Mouse (Mus musculus) urinary bladder, postnatal 14 days (tissue): ENCODE results near the gene Slc38a8.
A peak's percentile ranks its signal among the peaks of the same experiment; 100 is the strongest.

Experiments
- DNase-seq: peaks from one replicate; pipeline ENCODE4 v3.0.0; 2021; ENCODE audit warnings: low spot score

The Slc38a8 gene

GRCm38 (mm10) chr8:119484145-119484896 is 17.2 kb downstream of the Slc38a8 start:
- no peak for DNase-seq

- no peak for DNase-seq
Measured at GRCm38 (mm10) chr8:119478684-119479083, 22.8 kb downstream of the Slc38a8 start.

- no peak for DNase-seq
Measured at GRCm38 (mm10) chr8:119468091-119468490, 33.4 kb downstream of the Slc38a8 start.

- no peak for DNase-seq
Measured at GRCm38 (mm10) chr8:119466794-119467193, 34.7 kb downstream of the Slc38a8 start.

GRCm38 (mm10) chr8:119466105-119466504 is 35.4 kb downstream of the Slc38a8 start:
- no peak for DNase-seq

- DNase-seq = no peak
Measured at GRCm38 (mm10) chr8:119463709-119464108, 37.8 kb downstream of the Slc38a8 start.

DNA sequence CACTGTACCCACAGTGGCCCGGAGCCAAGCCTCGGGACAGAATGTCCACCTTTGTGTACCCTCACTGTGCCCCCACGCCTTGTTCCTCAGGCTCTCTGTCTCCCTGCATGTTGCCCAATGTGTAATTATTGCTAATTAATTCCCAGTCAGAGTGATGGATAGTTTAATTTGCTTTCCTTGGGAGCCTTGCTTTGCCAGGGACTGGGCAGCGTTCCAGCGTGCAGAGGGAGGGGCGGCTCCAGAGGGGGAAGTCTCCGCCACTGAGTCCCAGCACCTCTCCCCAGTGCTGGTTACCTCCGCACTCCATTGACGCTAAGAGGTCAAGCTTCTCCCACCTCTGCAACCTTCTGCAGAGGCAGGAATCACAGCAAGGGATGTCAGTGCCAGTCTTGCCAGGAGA is 40.1 kb downstream of the Slc38a8 start:
- no peak for DNase-seq

GRCm38 (mm10) chr8:119459724-119460123 is 41.8 kb downstream of the Slc38a8 start:
- no peak for DNase-seq

GRCm38 (mm10) chr8:119456045-119456444 is 45.5 kb downstream of the Slc38a8 start:
- no peak for DNase-seq

DNA sequence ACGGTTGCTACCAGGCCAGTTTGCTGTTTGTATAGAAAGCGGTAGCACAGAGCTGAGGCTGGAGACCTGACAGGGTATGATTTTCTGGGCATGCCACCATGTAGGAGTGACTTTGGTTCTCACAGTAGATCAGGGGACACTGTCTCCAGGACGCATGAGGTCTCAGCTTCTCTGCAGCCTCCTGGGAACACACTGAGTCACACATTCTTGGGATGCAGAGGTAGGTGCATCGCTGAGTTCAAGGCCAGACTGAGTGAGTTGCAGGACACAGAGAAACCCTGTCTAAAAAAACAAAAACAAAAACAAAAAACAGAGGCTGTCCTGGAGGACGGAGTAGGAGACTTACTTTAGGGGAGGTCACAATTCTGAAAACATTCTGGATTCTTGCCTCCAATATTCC is 48.6 kb downstream of the Slc38a8 start:
- DNase-seq = no peak

- DNase-seq = no peak
Measured at GRCm38 (mm10) chr8:119451131-119451530, 50.4 kb downstream of the Slc38a8 start.

GRCm38 (mm10) chr8:119449627-119450026 is 51.9 kb downstream of the Slc38a8 start:
- DNase-seq = no peak

DNA sequence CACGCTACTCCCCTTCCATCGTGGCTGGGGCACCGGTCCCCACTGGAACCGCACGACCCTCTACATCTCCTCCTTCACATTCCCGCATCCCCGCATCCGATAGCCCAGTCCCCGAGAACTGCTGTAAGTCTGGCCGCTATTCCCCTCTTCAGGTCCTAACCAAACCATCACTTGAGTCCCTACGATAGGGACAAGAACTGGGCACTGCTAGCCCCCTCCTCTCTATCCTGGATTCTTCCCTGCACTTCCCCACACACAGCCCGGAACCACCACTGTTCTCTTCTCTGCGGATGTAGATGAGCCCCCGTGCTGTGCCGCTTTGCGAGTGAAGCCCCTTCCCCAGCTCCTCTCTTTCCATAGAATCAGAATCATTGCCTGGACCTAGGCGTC is 53.7 kb downstream of the Slc38a8 start:
- no peak for DNase-seq

GRCm38 (mm10) chr8:119446990-119447780 is 54.3 kb downstream of the Slc38a8 start:
- no peak for DNase-seq

DNA sequence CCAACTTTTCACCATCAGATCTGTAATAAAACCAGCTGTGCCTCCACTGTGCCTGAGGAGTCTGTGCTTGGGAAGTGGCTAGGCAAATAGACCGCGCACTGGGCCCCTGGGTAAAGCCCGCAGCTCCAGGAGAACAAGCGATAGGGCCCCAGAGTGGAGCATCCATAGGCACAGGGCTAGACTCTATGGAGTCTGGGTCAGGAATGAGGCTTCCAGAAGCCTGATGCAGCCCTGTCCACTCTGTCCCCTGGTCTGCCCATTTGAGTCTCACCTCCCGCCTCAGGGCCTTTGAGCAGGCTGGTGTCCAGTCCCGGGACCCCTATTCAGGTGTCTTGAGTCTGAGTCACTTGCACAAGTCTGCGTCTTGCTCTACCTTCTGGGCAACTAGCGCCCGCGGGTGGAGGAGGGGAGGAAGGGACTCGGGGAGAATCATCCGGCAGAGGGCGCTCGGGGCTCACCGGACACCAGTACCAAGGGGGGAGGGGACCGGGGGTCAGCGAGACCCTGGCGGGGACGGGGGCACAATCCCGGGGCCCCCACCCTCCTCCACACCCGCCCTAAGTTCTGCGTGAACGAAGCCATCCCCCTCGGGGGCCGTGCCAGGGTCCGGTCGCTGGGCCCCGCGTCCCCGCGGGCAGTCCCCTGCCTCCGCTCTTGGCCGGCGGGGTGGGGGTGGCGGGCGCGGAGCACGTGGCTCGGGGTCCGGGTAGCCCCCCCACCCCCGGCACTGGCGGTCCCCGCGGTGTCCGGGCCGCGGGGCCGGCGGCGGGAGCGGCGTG is 55.1 kb downstream of the Slc38a8 start, which contains the start of gene Necab2:
Gene Necab2, plus strand, starts transcription at position 509 of the 779 bp plus-strand sequence.
- DNase-seq = peak; percentile 86

DNA sequence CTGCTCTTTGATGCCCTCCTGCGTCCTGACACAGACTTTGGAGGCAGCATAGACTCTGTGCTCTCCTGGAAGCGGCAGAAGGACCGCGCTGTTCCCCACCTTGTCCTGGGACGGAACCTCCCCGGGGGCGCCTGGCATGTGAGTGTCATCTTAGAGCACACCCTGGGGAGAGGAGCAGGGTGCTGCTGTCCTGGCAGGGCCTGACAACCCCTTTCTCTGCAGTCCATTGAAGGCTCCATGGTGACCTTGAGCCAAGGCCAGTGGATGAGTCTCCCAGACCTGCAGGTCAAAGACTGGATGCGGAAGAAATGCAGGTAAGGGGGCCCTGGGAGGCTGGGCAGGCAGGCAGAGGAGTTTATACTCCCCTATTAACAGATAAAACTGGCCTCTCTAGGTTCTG is 58.5 kb downstream of the Slc38a8 start:
- DNase-seq = no peak

- DNase-seq = no peak
Measured at GRCm38 (mm10) chr8:119442013-119442412, 59.5 kb downstream of the Slc38a8 start.

DNA sequence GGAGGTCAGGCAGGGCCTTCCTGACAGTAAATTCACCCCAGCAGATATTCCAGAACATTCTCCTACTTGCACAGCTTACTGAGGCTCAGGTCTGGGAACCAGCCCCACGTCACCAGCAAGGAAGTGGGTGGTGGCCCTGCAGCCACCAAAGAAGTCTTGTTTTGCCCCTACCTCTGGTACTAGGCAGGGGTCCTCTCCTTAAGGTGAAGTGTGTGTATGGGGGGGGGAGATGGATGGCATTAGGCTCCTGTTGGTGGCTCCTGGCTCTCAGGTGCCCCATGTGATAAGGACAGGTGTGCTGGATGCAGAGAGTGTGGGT is 60.6 kb downstream of the Slc38a8 start:
- DNase-seq = no peak

GRCm38 (mm10) chr8:119440250-119440951 is 61.1 kb downstream of the Slc38a8 start:
- peak; percentile 88 for DNase-seq

- DNase-seq = no peak
Measured at GRCm38 (mm10) chr8:119439893-119440249, 61.6 kb downstream of the Slc38a8 start.

DNA sequence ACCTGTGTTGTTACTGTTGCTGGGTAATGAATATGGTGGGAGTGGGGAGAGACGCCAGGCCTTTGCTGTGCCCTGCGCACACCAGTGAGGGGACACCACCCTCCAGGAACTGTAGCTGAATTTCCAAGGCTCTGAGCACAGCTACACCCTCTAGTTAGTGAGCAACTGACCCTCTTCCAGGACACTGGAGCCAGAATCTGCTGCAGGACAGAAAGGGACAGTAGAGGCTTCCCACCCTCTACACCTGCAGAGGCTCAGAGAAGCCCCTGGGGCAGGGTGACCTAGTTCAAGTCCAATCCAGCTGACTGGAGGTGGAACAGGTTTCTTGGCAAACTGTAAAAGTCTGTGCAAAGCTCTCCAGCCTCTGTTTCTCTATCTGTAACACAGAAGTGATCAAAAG is 62.1 kb downstream of the Slc38a8 start:
- no peak for DNase-seq

DNA sequence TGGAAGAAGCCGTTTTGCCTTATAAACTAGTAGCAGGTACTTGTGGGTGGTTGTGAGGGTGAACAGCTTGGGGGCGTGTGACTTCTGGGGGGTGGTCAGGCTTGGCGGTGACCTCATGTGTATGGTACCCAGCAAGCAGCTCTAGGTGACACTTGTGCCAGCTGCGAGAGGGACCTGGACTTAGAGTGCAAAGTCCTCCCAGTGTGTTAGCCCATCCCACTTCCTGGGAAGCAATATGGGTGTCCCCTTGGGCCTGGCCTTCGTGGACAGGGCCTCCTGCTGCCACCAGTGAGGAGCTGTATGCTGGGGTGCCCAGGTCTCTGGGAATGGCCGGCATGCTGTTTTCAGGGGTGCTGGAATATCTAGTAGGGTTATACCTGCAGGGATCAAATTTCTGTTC is 62.6 kb downstream of the Slc38a8 start:
- no peak for DNase-seq
